Mouse (Mus musculus) heart, embryonic 12.5 days (tissue): Measurements from ENCODE around the gene Sash1. TPM values are rescaled to one million over a fixed set of nuclear protein-coding genes. Genes with fewer than 3 reads are reported as not detected.

Experiments
- ATAC-seq: fragments of 200-750 bp; cut with Nextera tagmentation; 2 replicates; pipeline ENCODE4 v1.8.0; 2017; ENCODE audit warnings: moderate TSS enrichment, moderate library complexity; ENCODE audit not compliant: insufficient number of reproducible peaks, low FRiP score
- H3K27ac ChIP-seq: fragments of 300-500 bp; sonication (generic); 2 replicates; pipeline ENCODE4 v1.5.1; 2016; ENCODE audit warnings: mild to moderate bottlenecking, moderate library complexity; ENCODE audit not compliant: poor library complexity, severe bottlenecking
- H3K27me3 ChIP-seq: fragments of 300-500 bp; sonication (generic); replicated peaks from 2 replicates; pipeline ENCODE4 v1.6.1; 2016; ENCODE audit warnings: mild to moderate bottlenecking, moderate library complexity
- H3K36me3 ChIP-seq: fragments of 300-500 bp; sonication (generic); 2 replicates; pipeline ENCODE4 v1.6.1; 2016; ENCODE audit warnings: mild to moderate bottlenecking, moderate library complexity
- H3K4me1 ChIP-seq: fragments of 300-500 bp; sonication (generic); replicated peaks from 2 replicates; pipeline ENCODE4 v1.6.1; 2016; ENCODE audit warnings: mild to moderate bottlenecking
- H3K4me2 ChIP-seq: fragments of 300-500 bp; sonication (generic); 2 replicates; pipeline ENCODE4 v1.6.1; 2016; ENCODE audit warnings: mild to moderate bottlenecking, moderate library complexity
- H3K4me3 ChIP-seq: fragments of 300-500 bp; sonication (generic); 2 replicates; pipeline ENCODE4 v1.5.1; 2016; ENCODE audit warnings: mild to moderate bottlenecking
- H3K9ac ChIP-seq: fragments of 300-500 bp; sonication (generic); 2 replicates; pipeline ENCODE4 v1.6.1; 2016; ENCODE audit warnings: mild to moderate bottlenecking, moderate library complexity
- H3K9me3 ChIP-seq: fragments of 300-500 bp; sonication (generic); replicated peaks from 2 replicates; pipeline ENCODE4 v1.6.1; 2016; ENCODE audit warnings: mild to moderate bottlenecking, moderate library complexity
- WGBS: fragments of 180-500 bp; shearing (Covaris S2); methylation state at CpG from one replicate; pipeline ENCODE4 v1.1.7; 2016; 5-methylcytosine and 5-hydroxymethylcytosine counted together
- polyA plus RNA-seq: library from polyadenylated mRNA; unstranded; fragments of >200 nt; fragmentation: Nextera tagmentation; extraction: Ambion mirVana; gene quantifications from 2 replicates; pipeline ENCODE4 v1.2.1, GENCODE M21; 2016

The Sash1 gene
- polyA plus RNA-seq, 1 experiment from 2014 or later = 2.9 TPM

DNA sequence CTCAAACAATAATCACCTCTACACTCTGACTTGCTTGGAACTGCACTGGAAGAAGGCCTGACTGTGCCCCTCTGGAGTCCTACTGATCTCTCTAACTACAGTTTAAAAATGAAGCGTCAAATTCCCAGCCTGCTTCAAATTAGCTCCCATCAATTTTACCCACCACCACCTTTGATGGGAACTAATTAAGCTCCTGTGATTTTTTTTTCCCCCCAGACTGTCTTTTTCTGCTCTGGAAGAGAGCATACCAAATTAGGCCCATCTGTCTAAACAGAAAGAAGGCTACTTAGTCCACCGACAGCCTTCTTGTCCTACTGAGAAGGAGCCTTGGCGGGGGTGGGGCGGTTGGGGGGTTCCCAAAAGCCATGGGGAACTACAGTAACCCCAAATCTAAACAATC, 37.9 kb downstream of the Sash1 start:
- no peak overlapping the region for H3K27ac ChIP-seq
- no peaks in the 10 kb centered on the region for H3K27me3 ChIP-seq
- peaks cover 12% of the 10 kb centered on the region for H3K4me1 ChIP-seq
- 0 out of 2 replicates have a peak, but pooled peaks cover 4% of the 10 kb centered on the region for H3K9me3 ChIP-seq
- WGBS = 78% methylated on average over 4 of the region's 4 CpGs
- H3K4me2 ChIP-seq = no peak overlapping the region
- H3K4me3 ChIP-seq = no peak overlapping the region
- no peak overlapping the region for H3K9ac ChIP-seq
- H3K36me3 ChIP-seq = peaks cover 3% of the 10 kb centered on the region; the same call in 1 of the 2 replicates
- ATAC-seq = no peak

DNA sequence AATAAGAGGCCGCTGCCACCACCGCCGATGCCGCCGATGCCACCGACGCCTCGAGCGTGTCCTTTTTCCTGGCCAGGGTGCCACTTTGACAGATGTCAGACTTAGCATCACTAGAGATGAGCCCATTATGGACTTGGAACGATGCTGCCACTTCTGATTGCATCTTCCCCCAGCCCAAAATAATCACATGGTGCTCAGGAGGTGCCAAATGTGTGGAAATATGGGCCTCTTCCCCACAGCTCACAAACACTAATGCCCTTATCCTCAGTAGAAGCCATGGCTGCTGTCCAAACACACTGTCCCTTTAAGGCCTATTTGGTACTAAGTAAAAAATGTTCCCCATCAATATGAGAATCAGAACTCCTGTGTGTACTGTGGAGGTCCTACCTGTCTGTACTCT, 39.6 kb downstream of the Sash1 start:
- Histone ChIP-seq H3K4me2 (no peak overlapping the region), H3K27ac (no peak overlapping the region), H3K4me1 (peaks cover 12% of the 10 kb centered on the region), H3K9ac (no peak overlapping the region), H3K36me3 (peaks cover 3% of the 10 kb centered on the region; the same call in 1 of the 2 replicates), H3K27me3 (no peaks in the 10 kb centered on the region), H3K4me3 (no peak overlapping the region), H3K9me3 (no peaks in the 10 kb centered on the region)
- WGBS = 93% methylated on average over 10 of the region's 10 CpGs
- ATAC-seq = no peak

GRCm38 (mm10) chr10:8845230-8845770, 40.6 kb downstream of the Sash1 start:
- Histone ChIP-seq H3K27me3 (no peaks in the 10 kb centered on the region), H3K9me3 (no peaks in the 10 kb centered on the region), H3K4me2 (no peak overlapping the region), H3K36me3 (peaks cover 3% of the 10 kb centered on the region; the same call in 1 of the 2 replicates), H3K4me3 (no peak overlapping the region), H3K9ac (no peak overlapping the region), H3K27ac (no peak overlapping the region), H3K4me1 (peaks cover 12% of the 10 kb centered on the region)
- WGBS = 68% methylated on average over 2 of the region's 2 CpGs
- no peak for ATAC-seq

GRCm38 (mm10) chr10:8839956-8840355, 45.9 kb downstream of the Sash1 start:
- Histone ChIP-seq H3K27me3 (no peaks in the 10 kb centered on the region), H3K4me1 (peaks cover 25% of the 10 kb centered on the region; the same call in 1 of the 2 replicates), H3K27ac (no peak overlapping the region), H3K9me3 (no peaks in the 10 kb centered on the region), H3K4me3 (no peak overlapping the region), H3K9ac (no peak overlapping the region), H3K4me2 (no peak overlapping the region), H3K36me3 (no peaks in the 10 kb centered on the region)
- ATAC-seq = no peak
- WGBS = 86% methylated on average over 3 of the region's 3 CpGs

- H3K9ac ChIP-seq = no peak overlapping the region
- H3K4me3 ChIP-seq = no peak overlapping the region
- H3K27ac ChIP-seq = no peak overlapping the region
- H3K4me1 ChIP-seq = peaks cover 20% of the 10 kb centered on the region
- no peaks in the 10 kb centered on the region for H3K9me3 ChIP-seq
- H3K36me3 ChIP-seq = 0 out of 2 replicates have a peak, but pooled peaks cover 3% of the 10 kb centered on the region
- no peaks in the 10 kb centered on the region for H3K27me3 ChIP-seq
- no peak for ATAC-seq
- WGBS = 85% methylated on average over 17 of the region's 17 CpGs
- H3K4me2 ChIP-seq = no peak overlapping the region
These were observed 51.9 kb downstream of the Sash1 start for GRCm38 (mm10) chr10:8833816-8834464.

DNA sequence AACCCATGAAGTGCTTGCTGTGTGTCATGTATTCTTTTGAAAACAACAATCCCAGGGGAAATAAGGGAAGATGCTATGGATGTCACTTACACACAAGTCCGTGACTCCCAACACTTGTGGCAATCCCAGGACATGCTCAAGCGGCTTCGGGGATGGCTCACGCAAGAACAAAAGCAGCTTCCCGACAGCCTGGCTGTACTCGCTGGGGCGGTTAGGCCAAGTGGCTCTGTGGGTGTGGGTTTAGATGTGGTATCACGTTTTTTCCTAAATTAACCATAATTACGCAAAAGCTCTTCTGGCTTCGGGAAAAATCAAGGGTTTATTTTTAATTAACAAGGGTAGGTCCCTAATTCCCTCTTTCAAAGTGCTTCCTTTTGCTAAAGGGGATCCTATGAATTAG, 59.6 kb downstream of the Sash1 start:
- Histone ChIP-seq H3K9me3 (no peaks in the 10 kb centered on the region), H3K9ac (no peak overlapping the region), H3K4me3 (no peak overlapping the region), H3K4me2 (no peak overlapping the region), H3K4me1 (peaks cover 10% of the 10 kb centered on the region; the same call in 1 of the 2 replicates), H3K27me3 (no peaks in the 10 kb centered on the region), H3K27ac (no peak overlapping the region), H3K36me3 (0 out of 2 replicates have a peak, but pooled peaks cover 3% of the 10 kb centered on the region)
- 86% methylated on average over 10 of the region's 10 CpGs for WGBS
- ATAC-seq = no peak

GRCm38 (mm10) chr10:8825874-8826273, 60.0 kb downstream of the Sash1 start:
- Histone ChIP-seq H3K9ac (no peak overlapping the region), H3K4me3 (no peak overlapping the region), H3K27ac (no peak overlapping the region), H3K27me3 (no peaks in the 10 kb centered on the region), H3K9me3 (no peaks in the 10 kb centered on the region), H3K4me2 (no peak overlapping the region), H3K4me1 (peaks cover 10% of the 10 kb centered on the region; the same call in 1 of the 2 replicates), H3K36me3 (0 out of 2 replicates have a peak, but pooled peaks cover 3% of the 10 kb centered on the region)
- ATAC-seq = no peak
- WGBS = 72% methylated on average over 9 of the region's 9 CpGs

DNA sequence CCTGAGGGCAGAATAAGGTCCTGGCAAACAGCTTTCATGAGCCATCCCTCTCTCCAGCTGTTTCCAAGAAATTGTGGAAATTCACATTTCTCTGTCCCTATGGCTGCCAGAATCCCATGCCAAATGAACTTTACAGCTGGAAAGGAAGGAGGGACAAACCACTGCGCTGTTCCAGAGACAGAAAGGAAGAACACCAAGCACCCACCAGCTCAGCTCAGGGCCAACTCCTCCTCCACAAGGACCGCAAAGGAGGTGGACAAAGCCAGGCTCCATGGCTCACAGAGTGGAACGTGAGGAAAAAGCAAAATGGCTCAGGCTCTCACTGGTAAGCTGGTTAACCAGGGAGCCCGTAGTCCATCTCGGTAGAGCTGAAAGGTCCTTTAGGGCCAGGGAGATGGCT, 67.8 kb downstream of the Sash1 start:
- no peak overlapping the region for H3K4me3 ChIP-seq
- H3K9me3 ChIP-seq = no peaks in the 10 kb centered on the region
- H3K36me3 ChIP-seq = no peaks in the 10 kb centered on the region
- WGBS = 82% methylated on average over 5 of the region's 5 CpGs
- no peak overlapping the region for H3K4me2 ChIP-seq
- peaks cover 21% of the 10 kb centered on the region for H3K4me1 ChIP-seq
- no peak overlapping the region for H3K9ac ChIP-seq
- H3K27ac ChIP-seq = no peak overlapping the region
- no peak for ATAC-seq
- H3K27me3 ChIP-seq = no peaks in the 10 kb centered on the region

- Histone ChIP-seq H3K4me3 (no peak overlapping the region), H3K27me3 (no peaks in the 10 kb centered on the region), H3K9me3 (no peaks in the 10 kb centered on the region), H3K4me1 (peaks cover 26% of the 10 kb centered on the region), H3K36me3 (0 out of 2 replicates have a peak, but pooled peaks cover 5% of the 10 kb centered on the region), H3K4me2 (peak overlapping the region; percentile 53), H3K9ac (no peak overlapping the region), H3K27ac (peak overlapping the region; percentile 25)
- WGBS = 26% methylated on average over 18 of the region's 18 CpGs
- no peak for ATAC-seq
These were observed 71.8 kb downstream of the Sash1 start for GRCm38 (mm10) chr10:8813984-8814578.

DNA sequence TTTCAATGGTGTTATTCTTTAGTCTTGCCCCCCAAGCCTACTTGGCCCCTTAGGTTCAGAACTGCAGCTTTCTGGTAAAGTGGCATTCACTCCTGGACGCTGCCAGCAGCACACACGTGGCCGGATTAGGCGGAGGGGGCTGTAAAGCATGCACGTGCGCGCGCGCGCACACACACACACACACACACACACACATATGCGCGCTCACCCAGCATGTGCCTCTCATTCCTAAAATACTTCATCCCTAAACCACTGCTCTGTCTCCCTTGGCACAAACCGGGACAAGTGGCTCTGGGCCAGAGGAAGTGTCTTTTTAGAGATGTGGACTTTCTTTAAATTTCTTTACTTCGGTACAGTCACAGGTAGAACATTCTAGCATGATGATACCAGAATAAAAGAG, 72.6 kb downstream of the Sash1 start:
- H3K4me1 ChIP-seq = peaks cover 26% of the 10 kb centered on the region
- H3K27me3 ChIP-seq = no peaks in the 10 kb centered on the region
- 0 out of 2 replicates have a peak, but pooled peaks cover 5% of the 10 kb centered on the region for H3K36me3 ChIP-seq
- ATAC-seq = no peak
- no peak overlapping the region for H3K4me2 ChIP-seq
- 81% methylated on average over 14 of the region's 14 CpGs for WGBS
- H3K9ac ChIP-seq = no peak overlapping the region
- no peak overlapping the region for H3K27ac ChIP-seq
- no peak overlapping the region for H3K4me3 ChIP-seq
- H3K9me3 ChIP-seq = no peaks in the 10 kb centered on the region

DNA sequence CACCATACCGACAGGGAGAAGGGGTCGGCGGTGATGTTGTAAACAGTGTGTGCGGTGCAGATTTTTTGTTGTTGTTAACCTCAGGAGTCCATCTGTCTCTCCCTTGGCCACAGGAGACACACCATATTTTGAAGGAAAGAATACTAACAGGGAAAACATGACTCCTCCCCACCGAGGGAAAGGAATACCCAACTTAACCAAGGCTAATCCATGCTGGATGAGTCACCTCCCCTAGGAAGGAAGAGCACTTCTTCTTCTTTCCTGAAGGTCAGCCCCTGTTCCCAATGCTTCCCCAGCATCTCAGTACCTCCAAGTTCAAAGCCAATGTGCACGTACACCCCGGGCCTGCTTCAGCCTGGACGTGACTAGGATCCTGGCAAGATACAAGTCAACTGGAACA, 73.1 kb downstream of the Sash1 start:
- Histone ChIP-seq H3K36me3 (0 out of 2 replicates have a peak, but pooled peaks cover 5% of the 10 kb centered on the region), H3K27ac (no peak overlapping the region), H3K27me3 (no peaks in the 10 kb centered on the region), H3K9ac (no peak overlapping the region), H3K4me3 (no peak overlapping the region), H3K4me1 (peaks cover 26% of the 10 kb centered on the region), H3K9me3 (no peaks in the 10 kb centered on the region), H3K4me2 (no peak overlapping the region)
- ATAC-seq = no peak
- 86% methylated on average over 8 of the region's 8 CpGs for WGBS
